Mouse (Mus musculus) T-helper 17 cell (primary cell): ENCODE measurements at regions not wholly inside any gene's neighbourhood (a gene's known extent, or its start where the extent isn't known, plus 50 kb on each side); places are given as distances from the start of the nearest gene placed in this dataset.
"Not testable (repeated sequence)": the region's sequence is repeated elsewhere in the genome, so short reads cannot be mapped to it uniquely, and the experiment has no call there.

Experiments
- in situ Hi-C, 2 experiments: fragments of 300-600 bp; cut with MboI, MseI; formaldehyde crosslinking; loops; 1 replicate in 1 of 2; 2 replicates in 1 of 2; pipeline ENCODE4 v1.15.1; 2025; ENCODE audit warnings: high pct_unique_total_duplicates in 2 of 2

- in situ Hi-C loops = no loop called here
These were observed 536.2 kb downstream of the Trhde start for GRCm38 (mm10) chr10:114265927-114266326.

- in situ Hi-C loops = loop anchor here in 1 of 2 experiments (10.0 kb wide), 1 partner anchor 827 kb away; no protein-coding TSS in a partner anchor
These were observed 560.5 kb downstream of the Trhde start for GRCm38 (mm10) chr10:114241606-114242005.

DNA sequence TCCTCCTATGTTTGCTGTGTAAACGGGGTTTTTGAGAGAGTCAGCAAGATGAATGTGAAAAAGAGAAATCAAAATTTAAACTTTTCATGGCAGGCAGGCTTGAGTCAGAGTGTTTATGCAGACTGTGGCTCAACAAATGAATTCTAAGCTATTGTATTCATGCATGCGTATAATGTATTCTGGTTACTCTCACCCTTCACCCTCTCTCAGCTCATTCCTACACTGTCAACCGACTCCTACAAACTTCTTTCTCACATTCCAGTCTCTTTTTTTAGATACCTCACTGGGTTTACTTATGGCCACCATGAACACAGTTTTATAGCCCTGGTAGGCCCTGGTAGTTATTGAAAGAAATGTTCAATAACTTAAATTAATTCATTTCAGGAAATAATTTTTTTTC lies 574.5 kb downstream of the Trhde start:
- in situ Hi-C loops = no loop called here

GRCm38 (mm10) chr10:114201583-114201982 lies 600.5 kb downstream of the Trhde start:
- in situ Hi-C loops = no loop called here

GRCm38 (mm10) chr10:114200939-114201338 lies 601.2 kb downstream of the Trhde start:
- in situ Hi-C loops = no loop called here

GRCm38 (mm10) chr10:114186287-114186686 lies 615.8 kb downstream of the Trhde start:
- in situ Hi-C loops = no loop called here

DNA sequence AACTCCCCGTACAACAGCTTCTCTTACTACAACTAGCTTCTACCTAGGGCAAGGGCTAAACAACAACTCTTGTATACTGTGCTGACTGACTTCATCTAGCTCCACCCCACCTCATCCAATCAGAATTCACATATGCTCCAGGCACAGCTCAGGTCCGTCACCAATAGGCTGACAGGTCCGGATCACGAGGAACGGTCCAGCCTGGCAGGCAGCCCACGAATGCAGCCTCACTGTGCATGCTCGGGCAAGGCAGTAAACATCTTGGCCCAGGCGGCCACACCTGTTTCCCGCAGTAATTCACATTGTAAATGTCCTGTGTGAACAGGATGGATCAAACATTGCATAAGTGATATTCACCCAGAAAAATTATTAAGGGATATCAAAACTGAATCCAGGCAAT lies 658.8 kb downstream of the Trhde start:
- in situ Hi-C loops = not testable (repeated sequence)

DNA sequence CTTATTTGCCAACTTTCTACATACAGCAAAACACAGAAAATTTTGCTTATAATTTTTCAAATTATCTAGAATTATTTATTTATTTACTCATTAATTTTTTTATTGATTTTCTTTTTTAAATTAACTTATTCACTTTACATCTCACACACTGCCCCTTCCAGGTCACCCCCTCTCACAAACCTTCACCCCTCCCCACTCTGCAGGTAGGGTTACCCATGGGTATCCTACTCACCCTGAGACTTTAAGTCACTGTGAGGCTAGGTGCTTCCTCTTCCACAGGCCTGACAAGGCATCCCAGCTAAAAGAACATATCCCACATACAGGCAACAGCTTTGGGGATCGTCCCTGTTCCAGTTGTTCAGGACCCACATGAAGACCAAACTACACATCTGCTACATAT lies 664.2 kb downstream of the Trhde start:
- in situ Hi-C loops = no loop called here

DNA sequence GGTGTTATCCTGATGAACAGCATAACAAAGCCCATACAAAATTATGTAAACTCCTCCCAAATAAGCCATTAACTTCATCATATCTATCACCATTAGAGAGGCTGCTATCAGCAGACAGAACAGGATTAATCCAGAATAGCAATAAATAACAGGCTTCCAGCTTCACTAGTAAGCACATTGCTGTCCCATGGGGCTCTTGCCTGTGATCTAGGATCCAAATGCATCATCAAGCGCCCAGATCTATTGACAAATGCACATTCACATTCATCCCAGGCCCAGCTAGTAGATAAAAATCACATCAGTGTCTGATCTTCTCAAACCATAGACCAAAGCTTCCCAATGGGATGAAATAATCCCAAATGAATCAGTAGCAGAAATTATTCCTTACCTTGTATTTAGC lies 665.0 kb downstream of the Trhde start:
- in situ Hi-C loops = no loop called here
